Mouse (Mus musculus): ENCODE measurements around the gene Gnao1. TPM values are rescaled to one million over a fixed set of nuclear protein-coding genes. Genes with fewer than 3 reads are reported as not detected.

The Gnao1 gene
- polyA plus RNA-seq, 1 experiment, result 2.3 TPM

DNA sequence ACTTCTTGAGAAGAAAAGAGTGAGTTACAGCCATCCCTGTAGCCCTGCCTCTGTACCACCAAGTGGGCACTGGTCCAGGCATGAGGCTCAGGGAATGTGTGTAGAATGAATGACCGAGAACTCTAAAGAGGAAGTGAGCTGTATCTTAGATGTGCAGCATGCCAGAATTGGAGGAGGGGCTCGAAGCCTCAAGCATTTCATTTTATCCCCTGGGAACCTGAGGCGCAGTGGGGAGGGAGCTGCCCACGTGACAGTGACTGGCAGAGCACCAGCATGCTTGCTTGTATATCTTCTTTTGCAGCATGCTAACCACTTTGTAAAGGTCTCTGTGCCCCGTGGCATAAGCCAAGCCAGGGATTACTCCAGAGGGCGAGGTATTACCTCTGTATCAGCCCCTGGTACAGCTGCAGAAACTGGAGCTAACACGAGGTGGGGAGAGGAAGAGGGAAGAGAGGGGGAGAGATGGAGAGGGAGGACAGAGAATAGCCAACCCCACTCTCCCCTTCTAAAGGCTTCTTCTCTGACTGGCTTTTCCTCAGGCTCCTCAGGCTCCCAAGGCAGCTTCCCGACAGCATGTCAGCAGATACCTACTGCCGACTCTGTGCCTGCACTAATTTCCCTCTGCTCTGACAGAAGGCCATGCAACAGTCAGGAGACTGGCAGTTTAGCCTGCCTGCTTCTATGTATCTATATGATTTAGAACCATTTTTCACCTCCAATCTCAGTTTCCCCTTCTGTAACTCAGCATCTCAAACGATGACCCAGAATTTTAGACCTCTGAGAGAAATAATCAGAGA lies 31.4 kb downstream of the Gnao1 start:
- WGBS, result 19% methylated on average over 10 of the region's 10 CpGs
- TF ChIP-seq CTCF (IDR thresholded peaks at IDR 0.05; ENCODE audit: borderline replicate concordance, control insufficient read depth, extremely low read depth, insufficient read depth, low read length, poor library complexity) (no peak), POLR2A (IDR thresholded peaks at IDR 0.05; ENCODE audit: control insufficient read depth, extremely low read depth, insufficient read depth, low read length, poor library complexity) (no peak)

DNA sequence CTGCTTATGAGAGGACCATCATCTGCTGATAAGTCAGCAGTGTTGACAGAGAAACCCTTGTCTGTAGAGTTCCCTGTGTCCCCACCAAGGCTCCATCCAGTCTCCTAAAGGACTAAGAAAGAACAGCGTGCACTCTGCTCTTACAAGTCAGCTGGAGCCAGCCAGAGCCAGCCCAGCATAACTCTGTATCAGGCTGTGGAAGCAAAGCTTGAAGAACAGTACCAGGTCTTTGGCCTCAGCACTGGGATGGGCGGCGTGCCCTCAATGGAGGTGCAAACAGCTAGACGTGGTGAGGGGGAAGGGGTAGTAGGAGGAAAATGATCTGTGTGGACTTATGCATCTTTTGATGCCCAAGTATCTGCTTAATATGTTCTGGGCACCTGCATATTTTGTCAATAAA lies 32.8 kb downstream of the Gnao1 start:
- H3K27me3 ChIP-seq (ENCODE audit: control insufficient read depth, insufficient read depth, low read length), result no peaks in the 10 kb centered on the region; the same call in 1 of the 2 replicates
- no peaks in the 10 kb centered on the region for H3K36me3 ChIP-seq (ENCODE audit: control insufficient read depth, insufficient read depth, low read length)
- no peak overlapping the region for H3K4me3 ChIP-seq (ENCODE audit: control insufficient read depth, insufficient read depth, low read length)
- no peak for DNase-seq
- no peak for TF ChIP-seq CTCF (IDR thresholded peaks at IDR 0.05; ENCODE audit: borderline replicate concordance, control insufficient read depth, extremely low read depth, insufficient read depth, low read length, poor library complexity)
- TF ChIP-seq POLR2A (IDR thresholded peaks at IDR 0.05; ENCODE audit: control insufficient read depth, extremely low read depth, insufficient read depth, low read length, poor library complexity), result no peak
- H3K4me1 ChIP-seq (replicated peaks; ENCODE audit: control insufficient read depth, insufficient read depth, low read length), result no peaks in the 10 kb centered on the region
- WGBS, result 93% methylated on average over 4 of the region's 4 CpGs
- no peak overlapping the region for H3K27ac ChIP-seq (ENCODE audit: control insufficient read depth, insufficient read depth, low read length)

More for the DNA sequence above, 31.4 kb downstream of the Gnao1 start:
- Histone ChIP-seq H3K4me1 (replicated peaks; ENCODE audit: control insufficient read depth, insufficient read depth, low read length) (no peaks in the 10 kb centered on the region), H3K4me3 (ENCODE audit: control insufficient read depth, insufficient read depth, low read length) (no peak overlapping the region), H3K36me3 (ENCODE audit: control insufficient read depth, insufficient read depth, low read length) (no peaks in the 10 kb centered on the region), H3K27me3 (ENCODE audit: control insufficient read depth, insufficient read depth, low read length) (no peaks in the 10 kb centered on the region; the same call in 1 of the 2 replicates), H3K27ac (ENCODE audit: control insufficient read depth, insufficient read depth, low read length) (no peak overlapping the region)
- no peak for DNase-seq

DNA sequence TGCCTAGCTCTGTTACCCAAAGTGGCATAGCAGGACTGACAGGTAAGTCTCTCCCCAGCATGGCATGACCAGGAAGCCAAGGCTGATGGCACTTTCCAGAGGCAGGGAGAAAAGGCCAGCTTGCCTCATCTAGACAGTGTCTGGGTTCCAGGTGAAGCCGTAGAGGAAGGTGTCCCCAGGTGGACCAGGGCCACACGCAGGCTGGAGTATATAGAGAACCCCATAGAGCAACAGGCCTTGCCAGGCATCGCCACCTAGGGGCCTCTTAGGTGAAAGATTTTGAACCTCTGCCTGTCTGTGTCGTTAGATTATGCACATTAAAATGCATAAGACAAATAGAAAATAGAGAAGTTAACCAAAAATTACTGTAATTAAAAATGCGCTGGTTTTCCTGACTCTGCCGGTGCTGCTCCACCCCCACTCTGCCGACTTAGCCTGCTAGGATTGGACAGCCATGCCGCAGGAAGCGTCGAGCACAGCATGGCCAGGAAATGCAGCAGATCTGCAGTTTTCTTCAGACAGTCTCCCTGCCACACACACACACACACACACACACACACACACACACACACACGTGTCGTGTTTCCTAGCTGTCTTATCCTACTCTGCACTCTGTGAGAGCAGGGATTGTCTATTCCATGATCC lies 34.2 kb downstream of the Gnao1 start:
- DNase-seq, result no peak
- Histone ChIP-seq H3K27ac (ENCODE audit: control insufficient read depth, insufficient read depth, low read length) (no peak overlapping the region), H3K4me3 (ENCODE audit: control insufficient read depth, insufficient read depth, low read length) (no peak overlapping the region), H3K4me1 (replicated peaks; ENCODE audit: control insufficient read depth, insufficient read depth, low read length) (no peaks in the 10 kb centered on the region), H3K27me3 (ENCODE audit: control insufficient read depth, insufficient read depth, low read length) (no peaks in the 10 kb centered on the region; the same call in 1 of the 2 replicates), H3K36me3 (ENCODE audit: control insufficient read depth, insufficient read depth, low read length) (no peaks in the 10 kb centered on the region)
- no peak for TF ChIP-seq POLR2A (IDR thresholded peaks at IDR 0.05; ENCODE audit: control insufficient read depth, extremely low read depth, insufficient read depth, low read length, poor library complexity)
- no peak for TF ChIP-seq CTCF (IDR thresholded peaks at IDR 0.05; ENCODE audit: borderline replicate concordance, control insufficient read depth, extremely low read depth, insufficient read depth, low read length, poor library complexity)
- 22% methylated on average over 12 of the region's 12 CpGs for WGBS

DNA sequence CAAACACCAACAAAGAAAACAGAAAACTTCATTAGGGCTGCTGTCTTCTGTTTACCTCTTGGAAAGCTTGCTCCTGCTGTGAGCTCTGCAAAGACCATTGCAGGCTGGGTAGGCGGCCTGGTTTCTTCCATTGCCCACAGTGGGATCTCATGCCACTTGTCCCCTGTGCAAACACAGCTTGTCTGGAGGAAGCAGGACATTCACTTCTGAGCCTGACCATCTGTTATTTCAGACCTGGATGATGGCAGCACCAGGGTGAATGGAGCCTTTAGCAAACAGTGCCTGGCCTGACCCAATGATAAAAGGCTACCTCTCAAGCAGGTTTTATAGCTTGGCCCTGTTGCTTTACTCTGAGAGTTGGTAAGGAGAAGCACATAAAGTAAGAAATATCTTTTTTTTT lies 35.4 kb downstream of the Gnao1 start:
- no peak for DNase-seq
- TF ChIP-seq POLR2A (IDR thresholded peaks at IDR 0.05; ENCODE audit: control insufficient read depth, extremely low read depth, insufficient read depth, low read length, poor library complexity) (no peak), CTCF (IDR thresholded peaks at IDR 0.05; ENCODE audit: borderline replicate concordance, control insufficient read depth, extremely low read depth, insufficient read depth, low read length, poor library complexity) (no peak)
- Histone ChIP-seq H3K36me3 (ENCODE audit: control insufficient read depth, insufficient read depth, low read length) (no peaks in the 10 kb centered on the region), H3K4me1 (replicated peaks; ENCODE audit: control insufficient read depth, insufficient read depth, low read length) (no peaks in the 10 kb centered on the region), H3K4me3 (ENCODE audit: control insufficient read depth, insufficient read depth, low read length) (no peak overlapping the region), H3K27ac (ENCODE audit: control insufficient read depth, insufficient read depth, low read length) (no peak overlapping the region), H3K27me3 (ENCODE audit: control insufficient read depth, insufficient read depth, low read length) (no peaks in the 10 kb centered on the region)
- WGBS, result 96% methylated on average over 1 of the region's 1 CpGs

DNA sequence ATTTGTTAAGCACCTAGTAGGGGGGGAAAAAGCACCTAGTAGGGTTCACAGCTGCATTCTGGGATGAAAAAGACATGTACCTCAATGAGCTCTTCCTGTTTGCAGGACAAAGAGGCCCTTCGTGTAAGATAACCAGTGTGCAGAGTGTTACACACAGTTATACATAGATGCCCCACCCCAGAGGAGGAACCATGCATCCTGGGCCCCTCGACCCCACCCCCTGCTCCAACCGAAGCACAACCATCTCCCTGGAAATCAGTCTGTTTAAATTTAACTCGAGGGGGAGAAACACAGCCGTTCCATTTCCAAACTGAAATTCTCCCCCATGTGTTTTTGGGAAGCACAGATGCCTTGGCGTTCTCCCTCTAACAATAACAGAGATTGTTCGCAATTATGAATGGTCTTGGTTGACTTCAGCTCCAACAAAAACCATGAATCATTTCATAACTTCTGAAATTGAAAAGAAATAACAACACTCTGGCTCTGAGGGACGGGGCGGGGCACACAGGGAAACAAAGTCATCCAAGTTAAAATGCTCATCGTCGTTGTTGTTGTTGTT lies 42.4 kb downstream of the Gnao1 start:
- H3K36me3 ChIP-seq (ENCODE audit: control insufficient read depth, insufficient read depth, low read length), result no peaks in the 10 kb centered on the region
- DNase-seq, result no peak
- TF ChIP-seq POLR2A (IDR thresholded peaks at IDR 0.05; ENCODE audit: control insufficient read depth, extremely low read depth, insufficient read depth, low read length, poor library complexity) (no peak), CTCF (IDR thresholded peaks at IDR 0.05; ENCODE audit: borderline replicate concordance, control insufficient read depth, extremely low read depth, insufficient read depth, low read length, poor library complexity) (no peak)
- H3K4me3 ChIP-seq (ENCODE audit: control insufficient read depth, insufficient read depth, low read length), result no peak overlapping the region
- no peak overlapping the region for H3K27ac ChIP-seq (ENCODE audit: control insufficient read depth, insufficient read depth, low read length)
- 80% methylated on average over 11 of the region's 11 CpGs for WGBS
- no peaks in the 10 kb centered on the region for H3K4me1 ChIP-seq (replicated peaks; ENCODE audit: control insufficient read depth, insufficient read depth, low read length)
- H3K27me3 ChIP-seq (ENCODE audit: control insufficient read depth, insufficient read depth, low read length), result no peaks in the 10 kb centered on the region

DNA sequence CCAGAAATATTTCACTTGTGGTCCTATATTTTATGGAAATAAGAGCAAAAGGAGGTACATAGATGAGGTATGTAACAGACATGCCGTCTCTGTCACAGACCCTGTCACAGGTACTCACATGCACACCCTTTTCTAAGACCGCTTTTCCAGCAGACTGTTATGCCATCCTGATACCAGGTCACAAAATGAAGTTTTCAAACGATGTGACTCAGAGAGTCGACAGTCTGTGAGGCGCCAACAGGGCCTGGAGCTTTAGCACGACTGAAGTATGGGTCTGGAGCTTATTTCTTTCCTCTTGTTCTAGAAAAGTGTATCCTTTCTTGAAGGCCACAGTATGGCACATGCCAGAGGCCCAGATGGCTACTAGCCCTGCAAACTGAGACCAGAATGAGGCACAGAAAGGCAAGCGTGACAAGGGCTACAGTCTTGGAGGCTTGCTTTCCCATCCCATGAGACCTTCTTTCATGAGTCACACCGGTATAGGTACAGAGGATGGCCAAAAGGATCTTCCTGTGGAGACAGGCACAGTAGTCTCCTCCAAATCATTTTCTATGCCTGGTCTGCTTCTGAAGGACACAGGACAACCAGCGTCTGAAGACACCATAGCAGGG lies 43.2 kb downstream of the Gnao1 start:
- H3K4me3 ChIP-seq (ENCODE audit: control insufficient read depth, insufficient read depth, low read length), result no peak overlapping the region
- no peak for DNase-seq
- WGBS, result 91% methylated on average over 9 of the region's 9 CpGs
- H3K27me3 ChIP-seq (ENCODE audit: control insufficient read depth, insufficient read depth, low read length), result no peaks in the 10 kb centered on the region
- H3K4me1 ChIP-seq (replicated peaks; ENCODE audit: control insufficient read depth, insufficient read depth, low read length), result no peaks in the 10 kb centered on the region
- H3K27ac ChIP-seq (ENCODE audit: control insufficient read depth, insufficient read depth, low read length), result no peak overlapping the region
- no peaks in the 10 kb centered on the region for H3K36me3 ChIP-seq (ENCODE audit: control insufficient read depth, insufficient read depth, low read length)
- no peak for TF ChIP-seq CTCF (IDR thresholded peaks at IDR 0.05; ENCODE audit: borderline replicate concordance, control insufficient read depth, extremely low read depth, insufficient read depth, low read length, poor library complexity)
- no peak for TF ChIP-seq POLR2A (IDR thresholded peaks at IDR 0.05; ENCODE audit: control insufficient read depth, extremely low read depth, insufficient read depth, low read length, poor library complexity)

All from thymus, adult 2 months (tissue).